Comparison of ENCODE assay signal across 15 mouse cellular contexts in genomic region chr14:23587451-23587850, GRCm38 (mm10).
DNase-seq lines count a peak whose midpoint lies in the region; ATAC-seq lines count a peak whose summit lies in the region.
"Had no signal": no experiment of that assay in that cellular context is flagged by ENCODE, and none has a peak within 500 bp of the region (broad histone marks: within the 10 kb centered on the region; RNA-seq: fewer than 3 reads in every experiment).

No protein-coding gene starts in this region.

- intact Hi-C loops in left cerebral cortex, postnatal 4 days (cut with DNase I): no loop called here
- intact Hi-C loops in left cerebral cortex, postnatal 14 days (cut with DNase I): loop anchor here (10.0 kb wide), 1 partner anchor 197 kb away; no protein-coding TSS in a partner anchor

- no peaks in the 10 kb centered on the region for H3K4me1 ChIP-seq in hindbrain, embryonic 12.5 days
- no peaks in the 10 kb centered on the region for H3K4me1 ChIP-seq in hindbrain, embryonic 13.5 days (replicated peaks)

- H3K9ac ChIP-seq in hindbrain, embryonic 12.5 days: no peak overlapping the region
- no peak overlapping the region for H3K9ac ChIP-seq in hindbrain, embryonic 13.5 days
- H3K9ac ChIP-seq: heart, embryonic 15.5 days; hindbrain, embryonic 14.5 days had no signal

- DNase-seq in left cerebral cortex, adult 11 months (ENCODE audit: low spot score): peak; percentile 42
- no peak for DNase-seq in left cerebral cortex, postnatal 4 days
- peak; percentile 66 to 75 for DNase-seq in left cerebral cortex, postnatal 14 days (ENCODE audit: low spot score in 2 of 2)
- no peak for DNase-seq in embryo, embryonic 9.5 days (ENCODE audit: extremely low spot score)
- DNase-seq in gastrocnemius, adult 8-10 months (ENCODE audit: low spot score in 2 of 2): no peak
- DNase-seq: cerebellum, adult 9-11 months; heart, adult 11 months; kidney, adult 9 months; lung, adult 18-20 months had no signal

- ATAC-seq in frontal cortex, adult (ENCODE audit: low TSS enrichment): peak; percentile 73
- no peak for ATAC-seq in hindbrain, embryonic 12.5 days (ENCODE audit: low FRiP score)
- ATAC-seq in hindbrain, embryonic 13.5 days (ENCODE audit: low FRiP score): no peak

- WGBS in hindbrain, embryonic 12.5 days: 87% methylated on average over 9 of the region's 9 CpGs
- 83% methylated on average over 9 of the region's 9 CpGs for WGBS in hindbrain, embryonic 13.5 days

- no peaks in the 10 kb centered on the region for H3K27me3 ChIP-seq in hindbrain, embryonic 12.5 days
- no peaks in the 10 kb centered on the region for H3K27me3 ChIP-seq in hindbrain, embryonic 13.5 days

- no peaks in the 10 kb centered on the region for H3K9me3 ChIP-seq in hindbrain, embryonic 12.5 days (replicated peaks)
- H3K9me3 ChIP-seq in hindbrain, embryonic 13.5 days: no peaks in the 10 kb centered on the region
- H3K9me3 ChIP-seq: G1E; heart, embryonic 15.5 days had no signal

- no peak overlapping the region for H3K4me2 ChIP-seq in hindbrain, embryonic 12.5 days (replicated peaks)
- no peak overlapping the region for H3K4me2 ChIP-seq in hindbrain, embryonic 13.5 days
- H3K4me2 ChIP-seq: heart, embryonic 15.5 days; hindbrain, embryonic 14.5 days had no signal

- no peak overlapping the region for H3K27ac ChIP-seq in hindbrain, embryonic 12.5 days
- no peak overlapping the region for H3K27ac ChIP-seq in hindbrain, embryonic 13.5 days
- H3K27ac ChIP-seq: heart, embryonic 15.5 days; hindbrain, embryonic 14.5 days had no signal

- H3K4me3 ChIP-seq in hindbrain, embryonic 12.5 days: no peak overlapping the region
- H3K4me3 ChIP-seq in hindbrain, embryonic 13.5 days: no peak overlapping the region
- H3K4me3 ChIP-seq: heart, embryonic 15.5 days had no signal

- H3K36me3 ChIP-seq in hindbrain, embryonic 12.5 days: no peaks in the 10 kb centered on the region
- H3K36me3 ChIP-seq in hindbrain, embryonic 13.5 days: no peaks in the 10 kb centered on the region
- H3K36me3 ChIP-seq: G1E; heart, embryonic 15.5 days had no signal

Comparison
In these comparisons a context has a peak if more than half of its experiments do, and no peak if none do; other contexts are left out.
1. DNase-seq: peak in left cerebral cortex, adult 11 months (single experiment) and left cerebral cortex, postnatal 14 days (2 of 2); none in left cerebral cortex, postnatal 4 days (single experiment), embryo, embryonic 9.5 days (single experiment) and gastrocnemius, adult 8-10 months (0 of 2).